Mouse (Mus musculus): ENCODE data around the gene Cbfa2t3.
A peak's percentile ranks its signal among the peaks of the same experiment; 100 is the strongest.

Cbfa2t3 gene

DNA sequence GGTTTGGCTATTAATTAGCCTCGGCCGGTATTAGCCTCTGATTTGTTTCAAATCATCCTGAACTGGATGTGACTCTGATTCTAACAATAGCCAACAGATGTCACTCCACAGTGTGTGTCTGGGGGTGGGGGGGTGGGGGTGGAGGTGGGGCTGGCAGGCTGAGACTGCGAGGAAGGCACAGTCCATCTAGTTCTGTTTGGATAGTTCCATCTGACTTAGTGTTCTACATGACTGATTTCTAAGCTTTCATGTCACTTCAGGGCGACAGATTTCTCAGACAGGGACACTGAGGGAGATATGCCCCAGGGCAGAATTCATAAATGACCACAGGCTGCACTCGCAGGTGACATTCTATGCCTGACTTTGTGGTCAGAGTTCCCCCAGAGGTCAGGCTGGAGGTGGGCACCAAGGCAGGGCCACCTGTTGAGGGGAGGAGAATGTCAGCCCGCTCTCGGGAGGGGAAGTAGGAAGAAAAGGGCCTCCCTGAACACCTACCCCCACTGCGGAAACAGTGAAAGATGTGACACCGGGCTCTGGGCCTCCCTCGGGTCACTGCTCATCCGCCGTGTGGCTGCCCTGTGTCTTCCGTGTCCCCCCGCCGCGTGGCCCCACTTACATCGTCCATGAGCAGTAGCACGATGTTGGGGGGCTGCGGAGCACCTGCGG is 88.2 kb downstream of the Cbfa2t3 start:
- DNase-seq (ENCODE audit: low spot score in 2 of 2) = no peak

DNA sequence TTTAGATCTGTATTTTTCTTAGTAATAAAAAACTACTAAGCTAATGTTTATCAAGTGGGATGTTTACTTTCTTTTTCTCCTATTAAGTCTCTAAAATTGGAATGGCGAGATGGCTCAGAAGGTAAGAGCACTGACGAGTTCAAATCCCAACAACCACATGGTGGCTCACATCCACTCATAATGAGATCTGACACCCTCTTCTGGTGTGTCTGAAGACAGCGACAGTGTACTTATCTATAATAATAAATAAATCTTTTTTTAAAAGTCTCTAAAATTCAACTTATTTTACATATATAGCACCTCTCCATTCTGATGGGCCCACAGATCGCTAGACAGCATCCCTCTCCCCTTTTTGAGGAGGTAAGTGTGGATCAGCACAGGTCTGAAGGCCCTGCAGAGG is 88.7 kb downstream of the Cbfa2t3 start:
- DNase-seq (ENCODE audit: low spot score in 2 of 2) = no peak

DNA sequence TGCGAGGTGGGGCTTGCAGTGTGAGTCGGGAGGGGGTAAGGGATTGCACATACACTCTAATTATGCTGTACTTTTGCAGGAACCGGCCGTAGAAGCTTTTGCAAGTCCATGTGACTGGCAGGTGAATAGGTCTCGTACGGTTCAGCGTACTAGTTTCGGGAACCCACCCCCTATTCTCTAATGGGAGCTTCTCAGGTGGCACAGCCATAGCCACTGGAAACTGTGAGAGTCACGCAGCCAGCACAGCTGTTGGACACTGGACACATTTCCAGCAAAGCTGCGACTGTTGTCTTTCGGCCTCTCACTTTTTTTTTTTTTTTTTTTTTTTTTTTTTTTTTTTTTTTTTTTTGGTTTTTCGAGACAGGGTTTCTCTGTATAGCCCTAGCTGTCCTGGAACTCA is 92.1 kb downstream of the Cbfa2t3 start:
- DNase-seq (ENCODE audit: low spot score in 2 of 2) = no peak

- DNase-seq (ENCODE audit: low spot score in 2 of 2) = no peak
These were observed 93.5 kb downstream of the Cbfa2t3 start for GRCm38 (mm10) chr8:122605367-122605766.

DNA sequence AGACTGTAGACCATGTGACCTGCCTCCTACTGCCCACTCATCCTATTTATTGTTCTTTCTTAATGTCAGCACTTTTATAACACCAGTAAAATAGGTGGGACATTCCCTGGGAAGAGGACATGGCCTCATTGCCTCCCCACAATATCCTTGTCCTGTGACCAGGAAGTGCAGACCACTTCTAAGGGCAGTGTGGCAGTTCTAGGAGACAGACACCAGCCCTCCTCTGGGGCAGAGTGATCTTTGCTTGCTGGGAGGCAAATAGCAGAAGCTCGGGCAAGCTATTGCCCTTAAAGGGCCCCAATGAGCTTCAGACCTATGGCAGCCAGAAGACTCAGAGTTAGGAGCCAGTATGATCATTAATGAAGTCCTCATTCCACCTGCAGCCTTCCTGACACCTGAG is 94.3 kb downstream of the Cbfa2t3 start:
- DNase-seq (ENCODE audit: low spot score in 2 of 2) = no peak

DNA sequence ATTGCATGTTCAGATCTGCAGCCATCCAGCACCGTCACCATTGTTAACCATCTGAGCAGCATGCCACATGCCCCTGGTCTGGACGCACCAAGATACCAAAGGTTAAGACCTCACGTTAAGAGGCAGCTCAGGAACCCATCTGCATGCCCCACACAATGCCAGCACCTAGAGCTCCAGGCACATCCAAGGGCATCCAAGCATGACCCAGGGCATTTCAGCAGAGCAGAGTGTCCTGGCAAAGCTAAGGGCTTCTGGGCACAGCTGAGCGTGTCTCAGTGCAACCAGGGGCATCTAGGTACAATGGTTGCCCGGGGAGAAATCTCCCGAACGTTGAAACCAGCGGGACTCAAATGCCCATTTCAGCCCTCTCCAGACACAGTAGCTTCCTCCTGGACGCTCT is 98.2 kb downstream of the Cbfa2t3 start:
- no peak for DNase-seq (ENCODE audit: low spot score in 2 of 2)

DNA sequence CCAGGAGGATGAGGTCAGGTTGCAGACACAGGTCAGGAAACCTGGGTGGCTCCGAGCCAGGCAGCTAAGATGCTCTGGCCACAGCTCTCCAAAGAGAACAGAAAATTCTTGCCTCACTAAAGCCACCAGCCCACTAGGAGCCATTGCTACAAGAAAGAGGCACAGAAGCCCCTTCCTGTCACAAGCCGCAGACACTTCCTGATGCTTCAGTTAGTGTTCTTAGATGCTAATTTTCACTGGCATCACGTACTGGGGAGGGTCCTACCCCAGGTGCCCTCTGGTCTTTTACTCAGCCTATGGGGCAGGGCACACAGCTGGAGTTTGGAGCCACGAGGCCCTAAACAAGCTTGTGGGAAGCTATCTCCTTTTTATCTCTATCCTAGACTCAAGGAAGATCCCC is 102.9 kb downstream of the Cbfa2t3 start:
- DNase-seq (ENCODE audit: low spot score in 2 of 2) = no peak

DNA sequence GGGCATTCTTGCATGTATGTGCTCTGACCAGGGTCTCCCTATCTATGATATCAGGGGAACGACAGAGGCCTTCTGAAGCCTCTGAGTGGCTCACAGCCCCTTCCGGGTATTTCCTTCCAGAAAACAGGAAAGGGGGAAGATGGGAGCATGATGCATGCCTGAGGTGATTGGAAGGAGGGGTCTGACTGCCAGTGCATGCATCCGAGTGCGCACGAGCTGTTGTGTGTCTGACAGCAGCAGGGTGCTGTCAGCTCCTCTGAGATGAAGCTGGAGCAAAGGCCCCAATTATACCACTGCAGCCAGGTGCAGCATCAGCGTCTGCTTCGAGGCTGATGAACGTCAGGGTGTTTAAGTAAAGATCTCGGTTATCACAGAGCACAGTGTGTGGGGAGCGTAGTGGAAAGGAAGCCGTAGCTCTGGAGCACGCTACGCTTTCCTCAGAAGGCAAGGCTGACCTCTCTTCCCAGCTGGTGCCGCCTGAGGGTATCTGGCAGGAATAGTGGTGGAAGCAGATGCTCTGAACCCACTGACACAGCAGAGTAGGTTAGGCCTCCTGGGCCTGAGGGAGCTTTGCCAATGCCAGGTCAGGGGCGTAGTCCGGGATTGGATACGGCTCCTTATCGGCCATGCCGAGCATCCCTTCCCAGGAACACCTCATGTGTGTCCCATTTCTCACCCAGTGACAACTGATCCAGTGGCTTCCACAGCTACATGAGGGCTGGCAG is 105.0 kb downstream of the Cbfa2t3 start:
- DNase-seq (ENCODE audit: low spot score in 2 of 2) = no peak

- no peak for DNase-seq (ENCODE audit: low spot score in 2 of 2)
These were observed 105.7 kb downstream of the Cbfa2t3 start for GRCm38 (mm10) chr8:122593240-122593639.

- no peak for DNase-seq (ENCODE audit: low spot score in 2 of 2)
These were observed 112.2 kb downstream of the Cbfa2t3 start for GRCm38 (mm10) chr8:122586749-122587148.

GRCm38 (mm10) chr8:122586171-122586570 is 112.7 kb downstream of the Cbfa2t3 start:
- DNase-seq (ENCODE audit: low spot score in 2 of 2) = no peak

DNA sequence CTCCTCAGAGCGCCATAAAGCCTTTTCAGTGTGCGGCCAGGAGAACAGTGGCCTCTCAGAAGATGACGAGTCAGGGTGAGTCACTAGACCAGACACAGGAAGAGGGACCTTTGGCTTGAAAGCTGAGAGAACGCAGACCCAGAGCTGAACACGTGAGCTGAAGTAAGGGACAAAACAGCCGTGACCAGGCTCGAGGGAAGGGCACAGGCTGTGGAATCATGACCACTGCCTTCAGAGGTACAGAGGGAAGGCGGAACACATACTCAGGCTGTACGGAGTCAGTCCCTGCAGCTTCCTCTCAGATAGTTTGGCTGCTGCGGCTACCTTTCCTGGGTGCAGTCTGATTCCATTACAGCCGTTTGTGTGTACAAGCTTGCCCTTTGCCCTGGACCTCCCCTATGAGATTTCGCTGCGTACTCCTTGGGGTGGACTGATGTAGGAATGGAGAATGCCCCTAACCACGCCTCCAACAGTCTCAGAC is 113.5 kb downstream of the Cbfa2t3 start:
- no peak for DNase-seq (ENCODE audit: low spot score in 2 of 2)

- DNase-seq (ENCODE audit: low spot score in 2 of 2) = no peak
These were observed 113.9 kb downstream of the Cbfa2t3 start for GRCm38 (mm10) chr8:122584981-122585380.

- DNase-seq (ENCODE audit: low spot score in 2 of 2) = no peak
These were observed 118.0 kb downstream of the Cbfa2t3 start for GRCm38 (mm10) chr8:122580926-122581325.

GRCm38 (mm10) chr8:122579196-122579595 is 119.7 kb downstream of the Cbfa2t3 start:
- no peak for DNase-seq (ENCODE audit: low spot score in 2 of 2)

DNA sequence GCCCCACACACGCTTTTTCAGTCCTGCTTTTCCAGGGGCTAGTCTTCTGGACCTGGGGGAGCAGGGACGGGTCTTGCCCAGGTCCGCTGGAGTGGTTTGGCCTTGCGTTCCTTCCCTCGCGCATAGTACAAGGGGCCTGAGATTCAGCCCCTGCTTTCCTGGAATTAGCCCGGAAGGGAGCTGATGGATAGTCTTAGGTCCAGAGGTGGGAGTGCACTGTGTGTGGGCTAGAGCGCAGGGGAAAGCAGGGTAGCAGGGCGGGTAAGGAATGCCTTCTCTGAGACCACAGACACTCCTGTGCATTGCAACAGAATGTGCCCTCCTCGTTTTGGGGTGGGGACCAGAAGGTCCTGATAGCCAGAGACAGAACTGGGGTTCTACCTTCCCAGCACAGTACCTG is 121.8 kb downstream of the Cbfa2t3 start:
- no peak for DNase-seq (ENCODE audit: low spot score in 2 of 2)

DNA sequence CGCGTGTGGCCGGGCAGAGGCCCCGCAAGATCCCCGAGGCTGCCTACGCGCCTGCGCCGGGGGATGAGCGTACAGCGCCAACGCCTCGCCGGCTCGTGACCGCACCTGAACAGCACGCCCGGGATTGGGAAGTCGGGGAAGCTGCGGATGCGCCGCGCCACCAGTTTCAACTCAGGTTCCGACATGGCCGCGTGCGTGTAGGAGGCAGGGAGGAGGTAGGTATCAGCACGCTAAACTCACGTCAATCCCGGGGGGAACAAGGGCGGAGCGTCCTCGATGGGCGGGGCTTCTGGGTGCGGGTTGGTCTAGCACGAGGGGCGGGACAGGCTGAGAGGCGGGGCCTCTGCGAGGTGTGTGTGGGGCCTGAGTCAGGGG is 122.3 kb downstream of the Cbfa2t3 start, which contains the start of gene Aprt:
TSS of gene Aprt (minus strand) at position 262 of the 375 bp plus-strand sequence.
- DNase-seq (ENCODE audit: low spot score in 2 of 2) = peak; percentile 88 to 95

DNA sequence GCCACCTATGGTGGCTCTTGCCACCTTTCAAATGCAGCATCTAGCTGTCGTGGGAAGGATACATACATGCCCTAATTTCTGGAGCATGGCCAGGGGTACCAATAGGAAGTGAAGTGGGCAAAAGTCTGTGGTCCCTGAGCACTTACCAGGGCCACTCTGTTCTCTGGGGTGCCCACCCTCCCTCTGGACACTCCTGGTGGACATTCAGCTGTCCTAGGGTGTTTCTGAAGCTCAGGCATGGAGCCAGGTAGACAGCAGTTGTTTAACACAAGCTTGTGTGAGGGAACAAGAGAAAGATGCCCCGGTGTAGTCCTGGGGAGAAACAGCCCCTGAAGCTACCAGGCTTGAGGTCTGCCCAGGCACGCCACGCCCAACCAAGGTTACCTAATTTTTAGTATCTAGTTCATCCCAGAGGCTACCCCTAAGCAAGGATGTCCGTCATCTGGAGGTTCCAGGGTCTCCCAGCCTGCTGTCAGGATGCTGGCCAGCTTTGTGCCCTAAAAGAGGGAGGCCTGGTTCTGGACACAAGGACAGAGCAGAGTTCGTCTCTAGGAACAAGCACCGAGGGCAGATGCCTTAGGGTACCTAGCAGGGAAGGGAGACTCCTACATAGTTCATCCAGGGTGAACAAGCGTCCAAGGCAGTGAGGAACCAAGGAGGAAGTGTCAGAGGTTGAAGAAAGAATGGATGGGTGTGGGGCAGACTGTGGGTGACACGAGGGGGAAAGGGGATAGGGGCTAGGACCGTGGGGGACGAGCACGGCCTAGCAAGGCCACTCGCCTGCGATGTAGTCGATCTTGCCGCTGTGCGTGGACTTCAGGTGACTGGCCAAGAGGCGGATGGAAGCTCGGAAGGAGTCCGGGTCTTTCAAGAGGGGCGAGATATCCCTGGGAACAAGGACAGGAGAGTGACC is 122.9 kb downstream of the Cbfa2t3 start:
- DNase-seq (ENCODE audit: low spot score in 2 of 2) = peak in 1 of 2 experiments; percentile 46

DNA sequence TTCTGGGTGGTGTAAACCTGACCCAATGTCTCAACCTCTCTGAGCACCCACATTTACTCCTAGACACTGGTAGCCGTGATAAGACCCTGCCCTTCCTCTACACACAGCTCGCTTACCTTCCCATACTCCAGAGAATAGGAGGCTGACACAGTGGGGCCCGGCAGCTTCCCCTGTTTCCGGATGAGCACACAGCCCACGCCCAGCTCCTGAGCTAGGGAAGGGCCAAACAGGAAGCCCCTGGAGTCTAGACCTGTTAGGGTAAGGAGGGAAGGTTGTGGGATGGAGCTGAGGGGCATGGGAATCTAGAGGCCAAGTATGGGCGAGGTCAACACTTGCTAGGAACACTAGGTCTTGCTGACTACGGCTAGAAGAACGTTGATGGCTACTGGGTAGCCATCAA is 123.6 kb downstream of the Cbfa2t3 start:
- DNase-seq (ENCODE audit: low spot score in 2 of 2) = peak in 1 of 2 experiments; percentile 19
